Mouse (Mus musculus) megakaryocyte-erythroid progenitor cell, adult 5 weeks (primary cell): ENCODE measurements around the gene Cytl1. TPM values are rescaled to one million over a fixed set of nuclear protein-coding genes. Genes with fewer than 3 reads are reported as not detected.

Source experiments
- polyA plus RNA-seq: library from polyadenylated mRNA; stranded (reverse); fragments of >175 nt; gene quantifications from 2 replicates; pipeline ENCODE4 v1.2.3, GENCODE M21; 2012

Cytl1 gene
- polyA plus RNA-seq, result not detected in 2 replicates

DNA sequence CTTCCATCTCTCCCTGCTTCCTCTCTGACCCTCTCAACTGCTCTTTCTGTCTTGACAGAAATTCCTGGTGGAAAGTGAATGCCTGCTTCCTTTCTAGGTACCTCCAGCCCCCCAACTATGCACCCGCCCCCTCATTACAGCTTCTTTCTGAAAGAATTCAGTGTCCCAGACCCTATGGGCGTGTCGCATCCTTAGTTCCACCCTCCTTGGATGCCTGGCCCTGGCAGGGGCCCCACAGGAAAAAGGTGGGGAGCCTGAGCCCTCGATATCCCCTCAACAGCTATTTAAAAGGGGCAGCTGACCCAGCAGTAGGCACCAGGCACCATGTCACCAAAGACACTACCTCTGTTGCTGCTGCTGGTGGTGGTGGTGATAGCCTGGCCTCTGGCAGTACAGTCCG lies at the start of gene Cytl1:
Gene Cytl1 (plus strand): TSS at position 296 of the 400 bp plus-strand sequence.

GRCm38 (mm10) chr5:37716505-37717372 lies 18.6 kb upstream of the Cytl1 start, which contains the start of gene Stk32b:
Gene Stk32b (minus strand): TSS chr5:37717171.

Other genes starting within 250 kb of the Cytl1 start
- gene Stk32b, start 18.3 kb upstream of the Cytl1 start, polyA plus RNA-seq, result not detected in 2 replicates
- gene Msx1, start 89.1 kb downstream of the Cytl1 start, polyA plus RNA-seq, result 0.32 and 0.40 TPM in 2 replicates